Mouse (Mus musculus): ENCODE measurements at regions not wholly inside any gene's neighbourhood (a gene's known extent, or its start where the extent isn't known, plus 50 kb on each side); places are given as distances from the start of the nearest gene placed in this dataset.
"Not testable (repeated sequence)": the region's sequence is repeated elsewhere in the genome, so short reads cannot be mapped to it uniquely, and the experiment has no call there.

DNA sequence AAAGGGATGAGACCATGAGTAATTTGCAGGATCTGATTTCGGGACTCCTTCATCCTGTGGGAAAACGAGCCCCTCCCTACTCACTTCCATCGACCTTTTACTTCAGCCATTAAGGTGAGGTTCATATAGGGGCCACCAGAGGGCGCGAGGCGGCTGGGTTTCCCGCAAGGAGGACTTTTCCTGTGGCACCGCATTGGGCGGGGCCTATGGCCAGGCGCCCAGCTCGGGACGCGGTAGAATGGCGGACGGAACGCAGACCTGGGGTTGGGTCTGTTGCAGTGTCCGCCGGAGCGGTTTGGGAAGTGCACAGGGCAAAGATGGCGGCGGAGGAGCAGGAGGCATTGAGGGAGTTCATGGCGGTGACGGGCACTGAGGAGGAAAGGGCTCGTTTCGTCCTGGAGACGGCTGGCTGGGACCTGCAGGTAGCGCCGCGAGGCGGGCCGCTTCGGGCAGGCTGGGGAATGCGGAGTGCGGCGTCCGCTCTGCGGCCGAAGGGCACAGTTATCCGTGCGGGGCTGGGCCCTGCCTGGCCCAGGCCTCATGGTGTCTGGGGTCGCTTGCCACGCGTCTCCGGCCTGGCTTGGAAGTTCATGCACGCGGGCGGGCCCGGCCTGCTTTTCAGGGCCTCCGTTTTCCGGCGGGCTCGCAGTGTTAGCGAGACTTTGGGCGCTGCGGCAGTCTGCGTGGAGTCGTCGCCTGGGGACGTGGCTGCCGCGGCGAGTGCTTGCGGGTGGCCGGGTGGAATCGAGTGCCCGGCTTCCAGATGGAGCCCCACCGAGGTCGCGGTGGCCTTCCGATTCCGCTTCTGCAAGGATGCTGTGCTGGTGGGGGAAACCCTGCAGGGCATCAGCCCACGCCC, 219.1 kb downstream of the Gm31371 start:
- DNase-seq = peak; percentile 97 to 98

DNA sequence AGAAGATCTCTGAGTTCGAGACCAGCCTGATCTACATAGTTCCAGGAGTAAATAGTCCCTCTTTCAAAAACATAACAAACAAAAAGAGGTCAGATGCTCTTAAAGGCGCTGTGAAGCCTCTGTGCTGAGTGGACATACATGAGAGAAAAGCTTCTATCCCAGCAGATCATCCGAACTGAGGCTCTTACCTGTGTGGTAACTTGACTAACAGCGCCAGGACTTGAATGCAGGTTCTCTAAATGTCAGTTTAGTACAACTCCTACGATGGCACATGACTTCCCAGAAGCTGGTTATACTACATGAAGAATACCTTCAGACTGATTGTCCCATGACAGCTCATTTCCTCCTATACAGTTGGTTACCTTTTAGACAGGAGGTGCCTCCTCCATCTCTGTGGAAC, 220.4 kb downstream of the Gm31371 start:
- peak in 1 of 2 experiments; percentile 23 for DNase-seq

DNA sequence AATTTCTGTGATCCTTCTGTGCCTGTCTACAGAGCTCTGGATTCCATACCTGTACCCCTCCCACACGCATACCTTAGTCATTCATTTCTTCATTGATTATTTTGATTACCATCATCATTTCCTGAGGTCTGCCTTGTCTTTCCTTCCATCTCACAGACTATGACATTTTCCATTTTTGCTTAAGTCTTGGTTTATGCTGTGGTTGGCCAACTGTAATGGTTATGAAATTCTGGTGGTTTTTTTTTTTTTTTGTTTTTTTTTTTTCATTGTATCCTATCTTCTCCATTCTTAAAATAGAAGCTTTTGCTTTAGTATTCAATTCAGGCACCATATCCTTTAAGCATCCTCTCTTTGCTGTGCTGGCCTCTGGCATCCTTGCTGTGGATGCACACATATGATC, 227.4 kb downstream of the Gm15319 start:
- not testable (repeated sequence) for DNase-seq

DNA sequence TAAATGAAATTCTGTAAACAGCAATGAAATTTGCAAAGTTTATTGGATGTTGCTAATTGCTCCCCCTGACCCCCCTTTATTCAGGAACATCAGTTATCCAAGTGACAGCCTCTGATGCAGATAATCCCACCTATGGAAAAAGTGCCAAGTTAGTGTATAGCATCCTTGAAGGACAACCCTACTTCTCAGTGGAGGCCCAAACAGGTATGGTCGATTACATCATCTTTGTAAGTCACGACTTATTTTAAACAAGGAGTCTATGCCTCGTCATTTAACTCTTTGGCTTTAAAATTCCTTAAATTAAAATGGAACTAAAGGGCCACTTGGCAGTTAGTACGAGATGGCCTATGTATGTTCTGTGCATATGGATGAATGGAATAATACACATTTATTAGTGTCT, 217.6 kb downstream of the Gm15319 start:
- DNase-seq = not testable (repeated sequence)

DNA sequence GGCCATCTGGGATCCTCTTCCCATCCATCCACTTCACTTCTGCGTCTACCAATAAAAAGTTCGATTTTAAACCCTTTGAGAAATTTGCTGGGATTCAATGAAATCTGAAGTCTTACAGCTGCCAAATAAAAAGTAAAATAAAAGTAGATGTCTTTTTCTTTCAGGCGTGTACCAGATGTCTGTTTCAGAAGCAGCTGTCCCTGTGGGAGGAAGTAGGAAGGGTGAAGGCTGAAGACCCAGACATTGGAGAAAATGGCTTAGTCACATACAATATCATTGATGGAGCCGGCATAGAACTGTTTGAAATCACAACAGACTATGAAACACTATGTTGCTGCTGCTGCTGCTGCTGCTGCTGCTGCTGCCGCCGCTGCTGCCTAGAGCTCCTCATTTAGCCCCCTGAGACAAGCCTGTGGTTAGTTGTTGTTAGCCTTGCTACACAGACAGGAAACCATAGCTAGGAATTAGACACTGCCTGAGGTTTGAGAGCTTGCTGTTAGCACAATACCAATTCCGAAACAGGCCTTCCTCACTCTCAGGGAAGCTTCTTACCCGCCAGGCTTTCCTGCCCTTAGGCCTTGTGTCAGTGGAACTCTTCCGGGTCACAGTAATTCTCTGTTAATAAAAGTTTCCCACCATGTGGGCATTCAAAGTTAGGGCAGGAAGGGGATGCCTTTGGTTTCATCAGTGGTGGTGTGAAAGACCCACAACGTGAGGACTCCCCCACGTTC, 211.5 kb downstream of the Gm15319 start:
- DNase-seq = not testable (repeated sequence)

DNA sequence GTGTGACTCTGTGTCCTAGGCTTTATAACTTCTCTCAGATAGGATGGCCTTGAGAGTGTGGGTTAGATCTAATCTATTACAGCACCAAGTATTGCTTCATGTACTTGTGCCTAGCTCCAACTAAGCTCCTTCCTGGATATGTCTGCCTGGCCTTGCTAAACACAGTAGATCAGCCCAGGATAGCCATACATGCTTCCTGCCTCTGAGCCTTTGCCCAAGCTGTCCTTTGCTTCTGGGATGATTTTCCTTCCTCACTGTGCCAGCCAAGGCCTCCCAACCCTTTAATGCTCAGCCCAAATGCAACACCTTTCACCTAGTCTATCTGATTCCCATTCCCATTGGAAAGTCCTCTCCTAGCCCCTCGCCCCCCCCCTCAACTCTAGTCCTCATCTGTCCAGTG, 208.9 kb downstream of the Gm15319 start:
- DNase-seq = not testable (repeated sequence)

Measured in thymus, adult 18-20 months (tissue).